Mouse (Mus musculus): ENCODE data around the gene Slc5a10. TPM values are rescaled to one million over a fixed set of nuclear protein-coding genes. Genes with fewer than 3 reads are reported as not detected.
"Not testable (repeated sequence)": the region's sequence is repeated elsewhere in the genome, so short reads cannot be mapped to it uniquely, and the experiment has no call there.

Slc5a10 gene
- polyA plus RNA-seq, 1 experiment, result 0.19 TPM

DNA sequence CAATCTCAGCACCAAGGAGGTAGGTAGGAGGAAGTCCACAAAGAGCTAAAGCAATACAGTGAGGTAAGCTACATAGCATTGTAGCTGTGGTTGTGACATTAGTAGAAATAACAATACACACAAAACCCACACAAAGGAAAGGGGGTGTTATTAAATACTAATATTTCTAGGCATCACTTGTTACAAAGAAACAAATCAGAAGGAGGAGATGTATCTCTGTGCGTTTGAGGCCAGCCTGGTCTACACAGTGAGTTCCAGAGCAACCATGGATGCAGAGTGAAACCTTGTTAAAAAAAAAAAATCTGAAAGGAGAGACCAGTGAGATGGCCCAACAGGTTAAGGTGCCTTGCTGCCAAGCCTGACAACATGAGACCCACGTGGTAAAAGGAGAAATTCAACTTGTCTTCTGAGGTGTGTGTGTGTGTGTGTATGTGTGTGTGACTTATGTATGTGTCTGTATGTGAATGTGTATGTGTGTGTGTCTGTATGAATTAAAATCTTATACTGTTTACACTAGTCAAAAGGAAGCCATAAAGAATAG is 74.1 kb downstream of the Slc5a10 start:
- no peak overlapping the region for H3K4me3 ChIP-seq (ENCODE audit: insufficient read depth, low read length)
- TF ChIP-seq POLR2A (IDR thresholded peaks at IDR 0.05; ENCODE audit: extremely low read depth, insufficient read depth, low read length) (no peak), CTCF (IDR thresholded peaks at IDR 0.05; ENCODE audit: extremely low read depth, insufficient read depth, low read length) (no peak)

GRCm38 (mm10) chr11:61645357-61645857 is 75.2 kb downstream of the Slc5a10 start:
- no peaks in the 10 kb centered on the region for H3K4me1 ChIP-seq (ENCODE audit: control insufficient read depth, insufficient read depth, low read length)
- TF ChIP-seq POLR2A (IDR thresholded peaks at IDR 0.05; ENCODE audit: extremely low read depth, insufficient read depth, low read length) (no peak), CTCF (IDR thresholded peaks at IDR 0.05; ENCODE audit: extremely low read depth, insufficient read depth, low read length) (no peak)
- H3K4me3 ChIP-seq (ENCODE audit: insufficient read depth, low read length), result no peak overlapping the region
- no peak overlapping the region for H3K27ac ChIP-seq (ENCODE audit: insufficient read depth, low read length)

More for the DNA sequence above, 74.1 kb downstream of the Slc5a10 start:
- H3K4me1 ChIP-seq (ENCODE audit: control insufficient read depth, insufficient read depth, low read length), result no peaks in the 10 kb centered on the region
- no peak overlapping the region for H3K27ac ChIP-seq (ENCODE audit: insufficient read depth, low read length)

GRCm38 (mm10) chr11:61644576-61645326 is 75.9 kb downstream of the Slc5a10 start:
- TF ChIP-seq CTCF (IDR thresholded peaks at IDR 0.05; ENCODE audit: extremely low read depth, insufficient read depth, low read length) (no peak), POLR2A (IDR thresholded peaks at IDR 0.05; ENCODE audit: extremely low read depth, insufficient read depth, low read length) (no peak)
- Histone ChIP-seq H3K4me1 (ENCODE audit: control insufficient read depth, insufficient read depth, low read length) (no peaks in the 10 kb centered on the region), H3K4me3 (ENCODE audit: insufficient read depth, low read length) (no peak overlapping the region), H3K27ac (ENCODE audit: insufficient read depth, low read length) (no peak overlapping the region)

- TF ChIP-seq POLR2A (IDR thresholded peaks at IDR 0.05; ENCODE audit: extremely low read depth, insufficient read depth, low read length), result no peak
- H3K27ac ChIP-seq (ENCODE audit: insufficient read depth, low read length), result no peak overlapping the region
- no peaks in the 10 kb centered on the region for H3K4me1 ChIP-seq (ENCODE audit: control insufficient read depth, insufficient read depth, low read length)
- H3K4me3 ChIP-seq (ENCODE audit: insufficient read depth, low read length), result no peak overlapping the region
These were observed 77.3 kb downstream of the Slc5a10 start for GRCm38 (mm10) chr11:61643184-61643961.

DNA sequence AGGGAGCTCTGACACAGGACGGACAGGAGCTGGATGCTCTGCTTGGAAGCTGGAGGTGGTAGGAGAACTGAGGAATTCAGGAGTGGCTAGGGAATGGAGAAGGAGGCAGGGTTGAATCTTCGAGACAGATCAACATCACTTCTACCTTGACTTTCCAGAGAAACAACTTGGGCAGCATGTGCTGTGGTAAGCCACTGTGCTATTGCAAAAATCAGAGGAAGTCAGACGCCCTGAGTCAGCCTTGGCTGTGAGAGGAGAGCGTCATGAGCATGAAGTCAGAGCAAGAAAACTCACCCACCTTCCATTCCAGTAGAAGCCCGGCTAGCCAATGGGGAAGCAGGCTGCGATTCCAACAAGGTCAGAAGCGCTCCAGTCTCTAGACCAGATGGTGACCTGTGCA is 78.5 kb downstream of the Slc5a10 start:
- TF ChIP-seq POLR2A (IDR thresholded peaks at IDR 0.05; ENCODE audit: extremely low read depth, insufficient read depth, low read length) (no peak), CTCF (IDR thresholded peaks at IDR 0.05; ENCODE audit: extremely low read depth, insufficient read depth, low read length) (no peak)

DNA sequence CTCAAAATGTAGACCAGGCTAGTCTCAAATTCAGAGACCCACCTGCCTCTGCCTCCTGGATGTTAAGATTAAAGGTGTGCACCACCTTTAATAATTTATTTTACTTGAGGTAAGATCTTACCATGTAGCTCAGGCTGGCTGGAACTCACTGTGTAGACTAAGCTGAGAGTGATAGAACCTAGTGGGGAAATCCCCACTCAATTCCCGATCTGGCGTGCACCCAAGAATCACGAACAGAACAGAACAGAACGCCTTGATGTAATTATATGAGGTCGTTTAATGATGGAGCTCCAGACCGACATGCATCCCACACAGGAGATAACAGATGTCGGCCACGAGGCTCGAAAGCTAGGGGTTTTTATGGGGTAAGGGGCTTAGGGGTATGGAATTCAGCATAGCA is 80.0 kb downstream of the Slc5a10 start:
- not testable (repeated sequence) for H3K27ac ChIP-seq (ENCODE audit: insufficient read depth, low read length); H3K4me1 ChIP-seq (ENCODE audit: control insufficient read depth, insufficient read depth, low read length); H3K4me3 ChIP-seq (ENCODE audit: insufficient read depth, low read length)

More for the DNA sequence above, 78.5 kb downstream of the Slc5a10 start:
- H3K27ac ChIP-seq (ENCODE audit: insufficient read depth, low read length), result no peak overlapping the region
- H3K4me3 ChIP-seq (ENCODE audit: insufficient read depth, low read length), result no peak overlapping the region
- H3K4me1 ChIP-seq (ENCODE audit: control insufficient read depth, insufficient read depth, low read length), result no peaks in the 10 kb centered on the region

DNA sequence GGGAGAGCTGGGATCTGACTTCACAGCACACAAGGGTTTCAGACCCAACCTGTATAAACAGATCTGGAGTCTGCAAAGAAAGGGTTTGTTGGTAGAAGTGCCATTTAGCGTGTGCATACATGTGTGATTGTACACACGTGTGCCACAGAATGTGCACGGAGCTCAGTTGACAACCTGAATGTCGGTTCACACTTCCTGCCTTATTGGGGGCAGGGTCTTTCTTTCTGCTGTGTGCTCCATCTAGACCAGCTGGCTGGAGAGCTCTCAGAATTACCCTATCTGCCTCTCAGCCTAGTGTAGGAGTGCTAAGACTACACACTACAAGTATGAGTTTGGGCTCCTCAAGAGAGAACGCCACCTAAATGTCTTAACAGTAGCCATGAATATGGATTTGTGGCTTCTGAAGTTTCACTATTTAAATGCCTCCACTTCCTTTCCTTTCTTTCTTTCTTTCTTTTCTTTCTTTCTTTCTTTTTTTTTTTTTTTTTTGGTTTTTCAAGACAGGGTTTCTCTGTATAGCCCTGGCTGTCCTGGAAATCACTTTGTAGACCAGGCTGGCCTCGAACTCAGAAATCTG is 80.9 kb downstream of the Slc5a10 start:
- no peak overlapping the region for H3K27ac ChIP-seq (ENCODE audit: insufficient read depth, low read length)
- H3K4me3 ChIP-seq (ENCODE audit: insufficient read depth, low read length), result no peak overlapping the region
- TF ChIP-seq CTCF (IDR thresholded peaks at IDR 0.05; ENCODE audit: extremely low read depth, insufficient read depth, low read length) (no peak), POLR2A (IDR thresholded peaks at IDR 0.05; ENCODE audit: extremely low read depth, insufficient read depth, low read length) (no peak)
- H3K4me1 ChIP-seq (ENCODE audit: control insufficient read depth, insufficient read depth, low read length), result no peaks in the 10 kb centered on the region

- H3K27ac ChIP-seq (ENCODE audit: insufficient read depth, low read length), result no peak overlapping the region
- no peak overlapping the region for H3K4me3 ChIP-seq (ENCODE audit: insufficient read depth, low read length)
- no peak for TF ChIP-seq CTCF (IDR thresholded peaks at IDR 0.05; ENCODE audit: extremely low read depth, insufficient read depth, low read length)
- no peak for TF ChIP-seq POLR2A (IDR thresholded peaks at IDR 0.05; ENCODE audit: extremely low read depth, insufficient read depth, low read length)
- H3K4me1 ChIP-seq (ENCODE audit: control insufficient read depth, insufficient read depth, low read length), result no peaks in the 10 kb centered on the region
These were observed 81.7 kb downstream of the Slc5a10 start for GRCm38 (mm10) chr11:61638764-61639536.

- Histone ChIP-seq H3K27ac (ENCODE audit: insufficient read depth, low read length) (no peak overlapping the region), H3K4me3 (ENCODE audit: insufficient read depth, low read length) (no peak overlapping the region), H3K4me1 (ENCODE audit: control insufficient read depth, insufficient read depth, low read length) (no peaks in the 10 kb centered on the region)
- TF ChIP-seq CTCF (IDR thresholded peaks at IDR 0.05; ENCODE audit: extremely low read depth, insufficient read depth, low read length) (no peak), POLR2A (IDR thresholded peaks at IDR 0.05; ENCODE audit: extremely low read depth, insufficient read depth, low read length) (no peak)
These were observed 82.8 kb downstream of the Slc5a10 start for GRCm38 (mm10) chr11:61637856-61638255.
